Mouse (Mus musculus) cerebellum, adult 2 months (tissue): ENCODE results near the gene Akr1c18.
"Not testable (repeated sequence)": the region's sequence is repeated elsewhere in the genome, so short reads cannot be mapped to it uniquely, and the experiment has no call there.

Experiments
- CTCF ChIP-seq: fragments of 200-500 bp; IDR thresholded peaks from 2 replicates; pipeline ENCODE4 v1.5.1; 2011; ENCODE audit warnings: low read depth, mild to moderate bottlenecking, control low read depth, low read length, moderate library complexity, borderline replicate concordance; ENCODE audit not compliant: insufficient read depth
- POLR2A ChIP-seq: fragments of 200-500 bp; IDR thresholded peaks from 2 replicates; pipeline ENCODE4 v1.6.1; 2011; ENCODE audit warnings: low read length, control low read depth, borderline replicate concordance; ENCODE audit not compliant: insufficient read depth

DNA sequence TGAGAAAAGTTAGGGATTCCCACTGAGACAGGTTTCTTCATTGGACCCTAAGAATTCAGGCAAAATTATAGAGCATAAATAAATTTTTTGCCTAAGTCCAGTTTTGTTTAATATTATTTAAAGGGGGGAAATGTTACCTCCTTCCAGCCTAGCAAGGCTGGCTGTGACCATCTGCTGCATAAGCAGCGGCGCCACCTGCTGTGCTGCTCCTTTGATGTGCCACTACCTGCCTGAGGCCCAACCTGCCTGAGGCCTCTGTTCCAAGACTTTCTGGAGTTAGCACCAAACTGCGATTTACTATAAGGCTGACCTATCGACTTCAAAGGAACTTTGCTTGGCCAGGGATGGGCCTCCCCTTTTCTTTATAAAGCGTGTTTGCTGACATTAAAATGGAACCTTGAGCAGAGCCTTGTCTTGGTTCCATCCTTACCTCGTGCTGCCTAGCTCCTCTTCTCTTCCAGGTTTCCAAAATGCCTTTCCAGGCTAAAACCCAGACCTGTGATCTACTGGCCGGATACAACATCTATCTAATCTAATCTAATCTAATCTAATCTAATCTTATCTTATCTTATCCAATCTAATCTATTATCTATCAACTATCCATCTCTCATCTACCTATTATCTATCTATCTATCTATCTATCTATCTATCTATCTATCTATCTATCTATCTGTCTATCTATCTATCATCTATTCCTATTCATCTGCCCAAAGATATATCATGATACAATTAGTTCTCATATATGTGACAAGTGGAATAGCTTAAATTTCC lies 36.4 kb upstream of the Akr1c18 start:
- TF ChIP-seq CTCF, POLR2A: not testable (repeated sequence)
